Mouse (Mus musculus) forebrain, embryonic 16.5 days (tissue): Measurements from ENCODE around the gene Chrna9. TPM values are rescaled to one million over a fixed set of nuclear protein-coding genes. Genes with fewer than 3 reads are reported as not detected.
A peak's percentile ranks its signal among the peaks of the same experiment; 100 is the strongest.

Source experiments
- ATAC-seq: fragments of 200-750 bp; cut with Nextera tagmentation; 2 replicates; pipeline ENCODE4 v1.8.0; 2017; ENCODE audit warnings: mild to moderate bottlenecking, moderate library complexity
- H3K27ac ChIP-seq: fragments of 300-500 bp; sonication (generic); 2 replicates; pipeline ENCODE4 v1.5.1; 2014; ENCODE audit warnings: low read length, control low read depth
- H3K27me3 ChIP-seq: fragments of 300-500 bp; sonication (generic); replicated peaks from 2 replicates; pipeline ENCODE4 v1.6.1; 2014; ENCODE audit warnings: low read length; ENCODE audit not compliant: control insufficient read depth, insufficient read depth
- H3K36me3 ChIP-seq: fragments of 300-500 bp; sonication (generic); 2 replicates; pipeline ENCODE4 v1.6.1; 2014; ENCODE audit not compliant: control insufficient read depth, insufficient read depth
- H3K4me1 ChIP-seq: fragments of 300-500 bp; sonication (generic); replicated peaks from 2 replicates; pipeline ENCODE4 v1.6.1; 2014; ENCODE audit warnings: low read length; ENCODE audit not compliant: control insufficient read depth, insufficient read depth
- H3K4me2 ChIP-seq: fragments of 300-500 bp; sonication (generic); 2 replicates; pipeline ENCODE4 v1.6.1; 2014; ENCODE audit warnings: mild to moderate bottlenecking, low read length, control low read depth
- H3K4me3 ChIP-seq: fragments of 300-500 bp; sonication (generic); replicated peaks from 2 replicates; pipeline ENCODE4 v1.5.1; 2014; ENCODE audit warnings: mild to moderate bottlenecking, low read length, control low read depth
- H3K9ac ChIP-seq: fragments of 300-500 bp; sonication (generic); replicated peaks from 2 replicates; pipeline ENCODE4 v1.6.1; 2014; ENCODE audit warnings: low read depth, low read length, control low read depth
- H3K9me3 ChIP-seq: fragments of 300-500 bp; sonication (generic); 2 replicates; pipeline ENCODE4 v1.6.1; 2016; ENCODE audit warnings: low read length; ENCODE audit not compliant: control insufficient read depth
- WGBS: fragments of 180-500 bp; shearing (Covaris S2); extraction: QIAGEN DNeasy Blood & Tissue Kit; methylation state at CpG from one replicate; pipeline ENCODE4 v1.1.7; 2014; 5-methylcytosine and 5-hydroxymethylcytosine counted together
- polyA plus RNA-seq: library from polyadenylated mRNA; unstranded; fragments of >200 nt; fragmentation: Nextera tagmentation; extraction: Ambion mirVana; gene quantifications from 2 replicates; pipeline ENCODE4 v1.2.1, GENCODE M21; 2015

Gene Chrna9
- polyA plus RNA-seq, 1 experiment from 2014 or later: not detected

GRCm38 (mm10) chr5:65900113-65900512, 34.6 kb upstream of the Chrna9 start:
- Histone ChIP-seq H3K9ac (no peak overlapping the region), H3K4me2 (no peak overlapping the region), H3K36me3 (no peaks in the 10 kb centered on the region), H3K27me3 (no peaks in the 10 kb centered on the region), H3K27ac (no peak overlapping the region), H3K9me3 (peaks cover 13% of the 10 kb centered on the region), H3K4me1 (0 out of 2 replicates have a peak, but pooled peaks cover 3% of the 10 kb centered on the region), H3K4me3 (no peak overlapping the region)
- no peak for ATAC-seq
- 87% methylated on average over 6 of the region's 6 CpGs for WGBS

DNA sequence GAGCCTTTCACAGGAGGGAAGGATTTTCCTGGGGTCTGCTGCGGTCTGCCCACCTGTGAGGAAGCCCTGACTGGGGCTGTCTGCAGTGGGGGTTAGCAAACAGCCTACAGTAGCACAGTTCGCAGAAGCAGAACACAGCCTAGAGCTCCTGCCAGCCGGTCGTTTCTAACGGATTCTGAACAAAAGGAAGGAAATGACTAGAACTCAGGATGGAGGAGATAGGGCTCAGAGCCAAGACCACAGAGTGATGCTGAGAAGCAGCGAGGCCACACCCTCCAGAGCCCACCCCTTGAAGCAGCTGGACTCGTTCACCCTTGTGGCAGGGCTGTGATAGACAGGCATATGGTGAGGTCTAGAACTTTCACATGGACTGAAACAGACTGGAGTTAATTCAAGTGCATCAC, 33.9 kb upstream of the Chrna9 start:
- 21% methylated on average over 7 of the region's 7 CpGs for WGBS
- Histone ChIP-seq H3K9ac (no peak overlapping the region), H3K4me1 (0 out of 2 replicates have a peak, but pooled peaks cover 3% of the 10 kb centered on the region), H3K27ac (peak overlapping the region; percentile 41; the same call in 1 of the 2 replicates), H3K4me3 (no peak overlapping the region), H3K4me2 (no peak overlapping the region), H3K27me3 (no peaks in the 10 kb centered on the region), H3K9me3 (peaks cover 13% of the 10 kb centered on the region), H3K36me3 (no peaks in the 10 kb centered on the region)
- ATAC-seq: peak; percentile 91

DNA sequence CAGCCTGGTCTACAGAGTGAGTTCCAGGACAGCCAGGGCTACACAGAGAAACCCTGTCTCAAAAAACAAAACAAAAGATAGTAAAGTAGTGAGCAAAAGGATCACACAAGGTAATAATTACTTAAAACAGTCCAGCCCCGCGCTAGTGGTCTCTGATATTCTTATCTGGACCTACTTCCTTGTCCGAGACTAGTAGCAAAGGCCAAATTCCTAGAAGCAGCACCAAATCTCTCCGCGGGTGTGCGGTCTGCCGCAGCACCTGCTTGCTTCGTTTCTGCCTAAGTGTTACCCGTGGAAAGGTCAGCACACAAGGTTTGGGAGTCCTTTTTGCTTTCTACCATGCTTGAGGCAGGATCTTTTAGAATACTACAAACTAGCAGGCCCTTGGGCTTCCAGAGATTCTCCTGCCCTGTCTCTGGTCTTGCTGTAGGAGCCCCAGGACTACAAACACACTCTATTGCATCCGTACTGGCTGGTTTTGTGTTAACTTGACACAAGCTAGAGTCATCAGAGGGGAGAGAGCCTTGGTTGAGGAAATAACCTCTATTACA, 32.8 kb upstream of the Chrna9 start:
- 0 out of 2 replicates have a peak, but pooled peaks cover 3% of the 10 kb centered on the region for H3K4me1 ChIP-seq
- H3K27me3 ChIP-seq: no peaks in the 10 kb centered on the region
- H3K4me2 ChIP-seq: no peak overlapping the region
- H3K27ac ChIP-seq: no peak overlapping the region
- no peak overlapping the region for H3K9ac ChIP-seq
- peaks cover 13% of the 10 kb centered on the region for H3K9me3 ChIP-seq
- H3K36me3 ChIP-seq: no peaks in the 10 kb centered on the region
- WGBS: 94% methylated on average over 10 of the region's 10 CpGs
- H3K4me3 ChIP-seq: no peak overlapping the region
- ATAC-seq: no peak

DNA sequence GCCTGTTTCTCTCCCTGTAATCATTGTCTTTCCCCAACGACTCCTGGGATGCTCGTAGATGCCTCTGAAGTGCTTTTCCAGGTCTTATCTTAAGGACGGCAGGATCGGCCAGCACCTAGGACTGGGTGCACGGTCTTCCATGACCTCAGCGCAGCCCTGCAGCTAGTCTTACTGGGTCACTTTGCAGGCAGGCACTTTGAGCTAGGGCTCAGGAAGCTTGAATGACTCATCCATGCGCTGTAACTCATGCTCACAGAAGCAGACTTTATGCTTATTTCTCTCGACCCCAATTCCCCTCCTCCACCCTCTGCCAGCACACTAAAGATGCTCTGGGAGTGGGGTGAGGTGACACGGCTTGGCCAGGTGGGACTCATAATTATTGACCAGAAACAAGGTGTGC, 31.9 kb upstream of the Chrna9 start:
- no peak overlapping the region for H3K4me2 ChIP-seq
- H3K9ac ChIP-seq: no peak overlapping the region
- H3K27ac ChIP-seq: no peak overlapping the region
- WGBS: 94% methylated on average over 9 of the region's 9 CpGs
- ATAC-seq: no peak
- H3K36me3 ChIP-seq: no peaks in the 10 kb centered on the region
- H3K27me3 ChIP-seq: no peaks in the 10 kb centered on the region
- no peak overlapping the region for H3K4me3 ChIP-seq
- H3K4me1 ChIP-seq: 0 out of 2 replicates have a peak, but pooled peaks cover 3% of the 10 kb centered on the region
- H3K9me3 ChIP-seq: peaks cover 13% of the 10 kb centered on the region

GRCm38 (mm10) chr5:65904476-65904875, 30.2 kb upstream of the Chrna9 start:
- Histone ChIP-seq H3K27ac (no peak overlapping the region), H3K4me3 (no peak overlapping the region), H3K36me3 (no peaks in the 10 kb centered on the region), H3K4me1 (0 out of 2 replicates have a peak, but pooled peaks cover 3% of the 10 kb centered on the region), H3K27me3 (no peaks in the 10 kb centered on the region), H3K9ac (no peak overlapping the region), H3K9me3 (peaks cover 13% of the 10 kb centered on the region), H3K4me2 (no peak overlapping the region)
- no peak for ATAC-seq
- 92% methylated on average over 4 of the region's 4 CpGs for WGBS

DNA sequence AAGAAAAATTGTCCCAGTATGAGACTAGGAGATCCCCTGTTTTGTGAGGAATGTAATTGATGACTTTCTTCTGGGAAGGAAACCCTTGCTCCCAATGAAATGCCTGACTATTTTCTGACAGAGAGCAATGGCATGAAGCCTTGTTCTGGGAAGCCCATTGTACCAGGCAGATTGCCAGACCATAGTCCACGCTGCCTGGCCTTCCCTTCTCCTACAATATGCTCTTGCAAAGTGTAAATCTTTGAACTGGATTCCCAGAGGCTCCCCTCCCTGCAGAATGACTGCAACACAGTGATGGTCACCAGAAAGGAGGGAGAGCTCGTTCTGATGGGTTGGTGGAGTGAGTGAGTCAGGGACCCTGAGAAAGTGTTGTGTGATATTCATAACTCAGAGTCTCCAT, 26.0 kb upstream of the Chrna9 start:
- 59% methylated on average over 2 of the region's 2 CpGs for WGBS
- H3K27me3 ChIP-seq: no peaks in the 10 kb centered on the region
- no peaks in the 10 kb centered on the region for H3K4me1 ChIP-seq
- no peak for ATAC-seq
- H3K4me3 ChIP-seq: no peak overlapping the region
- no peak overlapping the region for H3K9ac ChIP-seq
- no peak overlapping the region for H3K4me2 ChIP-seq
- H3K27ac ChIP-seq: no peak overlapping the region
- H3K9me3 ChIP-seq: peaks cover 7% of the 10 kb centered on the region; the same call in 1 of the 2 replicates
- H3K36me3 ChIP-seq: no peaks in the 10 kb centered on the region

DNA sequence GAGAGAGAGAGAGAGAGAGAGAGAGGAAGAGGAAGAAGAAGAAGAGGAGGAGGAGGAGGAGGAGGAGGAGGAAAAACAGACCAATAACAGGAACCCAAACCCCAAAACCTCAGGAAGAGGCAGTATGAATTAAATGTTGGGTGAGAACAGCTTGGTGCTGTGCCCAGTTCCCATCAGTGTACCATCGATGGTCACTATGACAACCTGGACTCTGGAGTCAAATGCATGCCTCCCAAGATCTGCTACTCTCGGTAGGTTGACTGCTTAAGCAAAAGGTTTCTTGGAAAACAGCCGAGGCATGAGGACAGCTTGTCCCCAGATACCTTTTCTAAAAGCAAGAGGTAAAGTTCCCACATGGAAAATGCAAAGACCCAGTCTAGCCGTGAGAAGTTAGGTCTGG, 25.4 kb upstream of the Chrna9 start:
- no peaks in the 10 kb centered on the region for H3K4me1 ChIP-seq
- H3K36me3 ChIP-seq: no peaks in the 10 kb centered on the region
- peaks cover 6% of the 10 kb centered on the region; the same call in 1 of the 2 replicates for H3K9me3 ChIP-seq
- H3K27me3 ChIP-seq: no peaks in the 10 kb centered on the region
- H3K9ac ChIP-seq: no peak overlapping the region
- 56% methylated on average over 4 of the region's 4 CpGs for WGBS
- H3K4me3 ChIP-seq: no peak overlapping the region
- no peak overlapping the region for H3K27ac ChIP-seq
- ATAC-seq: 0 out of 2 replicates have a peak, but pooled peaks have one; percentile 28
- H3K4me2 ChIP-seq: no peak overlapping the region

GRCm38 (mm10) chr5:65910398-65910797, 24.3 kb upstream of the Chrna9 start:
- 86% methylated on average over 4 of the region's 4 CpGs for WGBS
- Histone ChIP-seq H3K9ac (no peak overlapping the region), H3K4me1 (no peaks in the 10 kb centered on the region), H3K9me3 (no peaks in the 10 kb centered on the region), H3K4me3 (no peak overlapping the region), H3K4me2 (no peak overlapping the region), H3K27ac (no peak overlapping the region), H3K36me3 (no peaks in the 10 kb centered on the region), H3K27me3 (no peaks in the 10 kb centered on the region)
- ATAC-seq: no peak

- H3K4me1 ChIP-seq: no peaks in the 10 kb centered on the region
- no peak overlapping the region for H3K27ac ChIP-seq
- 90% methylated on average over 7 of the region's 7 CpGs for WGBS
- H3K36me3 ChIP-seq: no peaks in the 10 kb centered on the region
- H3K4me3 ChIP-seq: no peak overlapping the region
- ATAC-seq: no peak
- no peaks in the 10 kb centered on the region for H3K9me3 ChIP-seq
- no peaks in the 10 kb centered on the region for H3K27me3 ChIP-seq
- H3K9ac ChIP-seq: no peak overlapping the region
- no peak overlapping the region for H3K4me2 ChIP-seq
These were observed 23.0 kb upstream of the Chrna9 start for GRCm38 (mm10) chr5:65911676-65912075.

GRCm38 (mm10) chr5:65912201-65912600, 22.5 kb upstream of the Chrna9 start:
- H3K4me2 ChIP-seq: no peak overlapping the region
- WGBS: 85% methylated on average over 5 of the region's 5 CpGs
- H3K4me3 ChIP-seq: no peak overlapping the region
- H3K27ac ChIP-seq: no peak overlapping the region
- no peak overlapping the region for H3K9ac ChIP-seq
- H3K36me3 ChIP-seq: no peaks in the 10 kb centered on the region
- ATAC-seq: no peak
- H3K4me1 ChIP-seq: no peaks in the 10 kb centered on the region
- no peaks in the 10 kb centered on the region for H3K27me3 ChIP-seq
- H3K9me3 ChIP-seq: no peaks in the 10 kb centered on the region
